Mouse (Mus musculus) thymus, adult 2 months (tissue): ENCODE measurements around the gene Sf3a3. TPM values are rescaled to one million over a fixed set of nuclear protein-coding genes. Genes with fewer than 3 reads are reported as not detected.

Experiments used
- DNase-seq: peaks from one replicate; pipeline ENCODE4 v3.0.0; 2021
- H3K27ac ChIP-seq: fragments of 200-500 bp; 2 replicates; pipeline ENCODE4 v1.5.1; 2012; ENCODE audit warnings: low read length, control low read depth; ENCODE audit not compliant: control insufficient read depth, insufficient read depth
- H3K27me3 ChIP-seq: fragments of 200-500 bp; 2 replicates; pipeline ENCODE4 v1.6.1; 2012; ENCODE audit warnings: mild to moderate bottlenecking, low read length, moderate library complexity, mixed read lengths; ENCODE audit not compliant: control insufficient read depth, insufficient read depth
- H3K36me3 ChIP-seq: fragments of 200-500 bp; 2 replicates; pipeline ENCODE4 v1.6.1; 2012; ENCODE audit warnings: mild to moderate bottlenecking, low read length, moderate library complexity; ENCODE audit not compliant: control insufficient read depth, insufficient read depth
- H3K4me1 ChIP-seq: fragments of 200-500 bp; replicated peaks from 2 replicates; pipeline ENCODE4 v1.6.1; 2012; ENCODE audit warnings: low read length; ENCODE audit not compliant: control insufficient read depth, insufficient read depth
- H3K4me3 ChIP-seq: fragments of 200-500 bp; 2 replicates; pipeline ENCODE4 v1.5.1; 2012; ENCODE audit warnings: mild to moderate bottlenecking, low read length, control low read depth, moderate library complexity; ENCODE audit not compliant: control insufficient read depth, insufficient read depth
- CTCF ChIP-seq: fragments of 200-500 bp; IDR thresholded peaks from 2 replicates; pipeline ENCODE4 v1.5.1; 2012; ENCODE audit warnings: mild to moderate bottlenecking, control low read depth, low read length, moderate library complexity, borderline replicate concordance; ENCODE audit not compliant: control insufficient read depth, poor library complexity, insufficient read depth; ENCODE audit errors: extremely low read depth
- POLR2A ChIP-seq: fragments of 200-500 bp; IDR thresholded peaks from 2 replicates; pipeline ENCODE4 v1.6.1; 2012; ENCODE audit warnings: mild to moderate bottlenecking, low read length, control low read depth, moderate library complexity; ENCODE audit not compliant: control insufficient read depth, poor library complexity, insufficient read depth; ENCODE audit errors: extremely low read depth
- whole genome bisulfite sequencing: fragments of 180-500 bp; shearing (Covaris S2); methylation state at CpG from one replicate; pipeline ENCODE4 v1.1.7; 2018; 5-methylcytosine and 5-hydroxymethylcytosine counted together
- polyA plus RNA-seq: library from polyadenylated mRNA; depleted of rRNA; stranded (reverse); fragments of >200 nt; gene quantifications from 2 replicates; pipeline ENCODE4 v1.2.3, GENCODE M21; 2012; rRNA removed

Sf3a3 gene
- polyA plus RNA-seq, 1 experiment = 25.3 TPM

- Histone ChIP-seq H3K4me1 (peaks cover 6% of the 10 kb centered on the region), H3K27me3 (no peaks in the 10 kb centered on the region), H3K36me3 (no peaks in the 10 kb centered on the region), H3K4me3 (no peak overlapping the region), H3K27ac (no peak overlapping the region)
- WGBS = 55% methylated on average over 4 of the region's 4 CpGs
- TF ChIP-seq CTCF (no peak), POLR2A (no peak)
- DNase-seq = no peak
These were observed 57.5 kb downstream of the Sf3a3 start for GRCm38 (mm10) chr4:124772125-124772524.

- Histone ChIP-seq H3K4me3 (no peak overlapping the region), H3K27me3 (no peaks in the 10 kb centered on the region), H3K4me1 (peaks cover 6% of the 10 kb centered on the region), H3K27ac (no peak overlapping the region), H3K36me3 (peaks cover 5% of the 10 kb centered on the region)
- no peak for DNase-seq
- WGBS = 86% methylated on average over 2 of the region's 2 CpGs
- TF ChIP-seq POLR2A (no peak), CTCF (no peak)
These were observed 58.9 kb downstream of the Sf3a3 start for GRCm38 (mm10) chr4:124773449-124773848.

GRCm38 (mm10) chr4:124773995-124774394 is 59.4 kb downstream of the Sf3a3 start:
- WGBS = 96% methylated on average over 6 of the region's 6 CpGs
- Histone ChIP-seq H3K27me3 (no peaks in the 10 kb centered on the region), H3K36me3 (peaks cover 6% of the 10 kb centered on the region), H3K4me3 (no peak overlapping the region), H3K4me1 (peaks cover 3% of the 10 kb centered on the region), H3K27ac (no peak overlapping the region)
- no peak for TF ChIP-seq POLR2A
- TF ChIP-seq CTCF = no peak
- no peak for DNase-seq

DNA sequence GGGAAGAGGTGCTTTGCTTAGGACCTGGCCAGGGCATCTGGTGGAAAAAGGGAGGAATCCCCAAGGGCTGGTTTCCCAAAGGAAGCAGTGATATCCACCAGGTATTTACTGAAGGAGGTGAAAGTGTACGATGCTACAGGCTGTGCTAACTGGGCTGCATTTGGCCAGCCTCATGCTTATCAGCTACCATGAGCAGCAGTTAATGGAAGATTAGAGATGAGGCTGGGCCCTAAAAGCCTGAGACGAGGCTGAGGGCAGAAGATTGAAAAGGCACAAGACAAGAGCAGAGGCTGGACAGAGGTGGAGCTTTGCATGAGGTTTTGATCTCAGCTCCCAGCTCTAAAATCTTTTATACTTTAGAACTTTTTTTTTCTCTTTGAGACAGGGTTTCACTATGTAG is 59.9 kb downstream of the Sf3a3 start:
- no peak for DNase-seq
- H3K27ac ChIP-seq = no peak overlapping the region
- no peak for TF ChIP-seq POLR2A
- no peak for TF ChIP-seq CTCF
- no peaks in the 10 kb centered on the region for H3K4me1 ChIP-seq
- WGBS = 93% methylated on average over 2 of the region's 2 CpGs
- H3K4me3 ChIP-seq = no peak overlapping the region
- peaks cover 10% of the 10 kb centered on the region for H3K36me3 ChIP-seq
- H3K27me3 ChIP-seq = no peaks in the 10 kb centered on the region

- Histone ChIP-seq H3K27ac (no peak overlapping the region), H3K36me3 (peaks cover 61% of the 10 kb centered on the region), H3K4me3 (no peak overlapping the region), H3K27me3 (no peaks in the 10 kb centered on the region), H3K4me1 (no peaks in the 10 kb centered on the region)
- DNase-seq = no peak
- WGBS = 99% methylated on average over 7 of the region's 7 CpGs
- TF ChIP-seq CTCF = no peak
- no peak for TF ChIP-seq POLR2A
These were observed 66.8 kb downstream of the Sf3a3 start for GRCm38 (mm10) chr4:124781361-124781760.

Other genes with a start within 250 kb of the Sf3a3 start
- gene 3100002H09Rik, start 104.0 kb upstream of the Sf3a3 start, polyA plus RNA-seq = not detected in 2 replicates
- gene Pou3f1, start 58.0 kb upstream of the Sf3a3 start, polyA plus RNA-seq = 0.38 and 0.46 TPM in 2 replicates
- gene Utp11, start 21.2 kb upstream of the Sf3a3 start, polyA plus RNA-seq = 6.0 and 6.3 TPM in 2 replicates
- 36.1 and 59.4 TPM in 2 replicates for gene Fhl3, start 14.1 kb upstream of the Sf3a3 start, polyA plus RNA-seq
- 81.3 and 101 TPM in 2 replicates for gene Inpp5b, start 27.1 kb downstream of the Sf3a3 start, polyA plus RNA-seq
- 9.9 and 10.4 TPM in 2 replicates for gene Mtf1, start 87.3 kb downstream of the Sf3a3 start, polyA plus RNA-seq
- 63.0 and 70.4 TPM in 2 replicates for gene Yrdc, start 135.9 kb downstream of the Sf3a3 start, polyA plus RNA-seq
- 26.2 and 28.0 TPM in 2 replicates for gene 1110065P20Rik, start 136.4 kb downstream of the Sf3a3 start, polyA plus RNA-seq
- 1.1 and 1.4 TPM in 2 replicates for gene Maneal, start 147.4 kb downstream of the Sf3a3 start, polyA plus RNA-seq
- 0.06 and 0.07 TPM in 2 replicates for gene Epha10, start 166.1 kb downstream of the Sf3a3 start, polyA plus RNA-seq
- 18.3 and 21.6 TPM in 2 replicates for gene 9930104L06Rik, start 222.3 kb downstream of the Sf3a3 start, polyA plus RNA-seq
- gene Cdca8, start 224.5 kb downstream of the Sf3a3 start, polyA plus RNA-seq = 79.4 and 102 TPM in 2 replicates